Mouse (Mus musculus): Measurements from ENCODE around the gene Bmpr1b. TPM values are rescaled to one million over a fixed set of nuclear protein-coding genes. Genes with fewer than 3 reads are reported as not detected.
A peak's percentile ranks its signal among the peaks of the same experiment; 100 is the strongest.

The Bmpr1b gene
- total RNA-seq, 4 experiments from 2014 or later = 0.49 to 1.2 (median 1.1) TPM

DNA sequence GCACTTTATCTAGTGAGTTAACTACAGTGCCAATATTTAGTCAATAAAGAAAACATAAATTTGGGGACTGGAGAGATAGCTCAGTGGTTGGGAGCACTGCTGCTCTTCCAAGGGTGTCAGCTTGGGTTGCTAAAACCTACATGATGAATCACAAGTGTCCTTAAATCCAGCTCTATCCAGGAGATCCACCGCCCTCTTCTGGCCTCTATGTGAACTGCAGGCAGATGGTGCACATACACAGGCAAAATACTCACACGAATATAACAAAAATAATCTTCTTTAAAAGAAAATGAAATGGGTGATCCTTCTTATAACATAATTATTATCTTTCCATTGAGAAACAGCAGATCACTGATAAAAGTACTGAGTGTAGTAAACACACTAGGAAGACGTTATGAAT, 268.9 kb downstream of the Bmpr1b start:
- no peak for DNase-seq

DNA sequence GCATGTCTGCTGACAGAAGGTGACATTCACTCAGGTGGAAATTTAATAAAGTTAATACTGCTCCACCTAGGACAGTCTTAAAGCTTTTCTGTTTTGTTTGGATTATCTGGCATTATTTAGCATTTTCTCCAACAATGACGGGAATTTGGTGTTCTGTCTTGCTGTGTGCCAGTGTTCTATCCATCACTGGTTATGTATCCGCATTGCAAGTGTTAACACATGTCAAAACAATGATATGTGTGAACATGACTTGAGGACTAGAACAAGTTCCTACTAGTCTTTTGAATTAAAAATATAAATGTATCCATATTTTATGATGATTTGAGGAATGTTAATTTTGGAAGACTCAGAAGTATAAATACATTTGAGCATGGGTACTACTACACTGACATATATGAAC, 269.7 kb downstream of the Bmpr1b start:
- DNase-seq = no peak

DNA sequence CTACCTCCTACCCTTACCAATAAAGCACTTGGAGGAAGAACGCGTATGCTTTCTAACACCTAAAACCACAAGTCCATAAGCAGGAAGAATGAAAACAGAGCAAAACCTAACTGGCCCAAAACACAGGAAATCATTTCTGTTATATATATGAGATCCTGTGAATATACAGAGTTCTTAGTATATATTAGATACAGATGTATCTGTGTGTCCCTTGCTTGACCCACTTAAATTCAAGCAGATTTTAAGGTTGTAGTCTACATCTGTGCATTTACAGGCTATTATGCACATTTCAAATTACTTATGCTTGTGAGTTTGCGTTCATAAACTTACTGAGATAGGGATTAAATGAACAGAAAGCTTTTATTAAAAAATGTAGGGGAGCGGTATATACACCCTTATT, 271.5 kb downstream of the Bmpr1b start:
- DNase-seq = no peak

DNA sequence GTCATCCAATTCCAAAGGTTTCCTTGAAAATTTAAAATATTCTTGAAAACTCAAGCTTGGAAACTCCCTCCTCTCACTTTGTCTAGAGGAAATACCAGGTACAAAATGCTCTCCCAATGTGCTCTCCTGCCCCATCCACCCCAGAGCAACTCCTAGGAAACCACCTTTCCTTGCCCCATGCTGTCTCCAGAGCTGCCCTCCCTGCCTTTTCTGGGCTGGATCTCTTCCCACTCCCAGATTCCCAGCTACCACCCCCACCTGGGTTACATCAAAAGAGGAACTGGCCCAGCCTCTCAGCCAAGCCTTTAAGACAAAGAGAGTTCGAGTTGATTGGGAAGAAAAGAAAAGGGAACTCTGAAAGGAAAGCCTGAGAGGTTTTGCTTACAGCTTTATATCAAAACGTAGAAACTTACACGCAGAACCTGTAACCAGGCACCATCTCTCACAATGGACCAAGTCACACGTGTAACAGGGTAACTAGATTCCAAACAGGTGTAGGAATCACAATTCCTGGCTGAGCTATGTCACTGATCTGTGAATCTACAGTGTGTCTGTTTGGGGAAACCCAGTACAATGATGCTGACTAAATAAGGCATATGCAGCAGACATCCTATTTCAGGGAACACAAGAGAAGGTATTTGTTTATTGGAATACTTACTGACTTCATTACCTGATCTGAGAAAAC, 272.2 kb downstream of the Bmpr1b start:
- no peak for DNase-seq

GRCm38 (mm10) chr3:141895096-141895495, 274.1 kb downstream of the Bmpr1b start:
- no peak for DNase-seq

DNA sequence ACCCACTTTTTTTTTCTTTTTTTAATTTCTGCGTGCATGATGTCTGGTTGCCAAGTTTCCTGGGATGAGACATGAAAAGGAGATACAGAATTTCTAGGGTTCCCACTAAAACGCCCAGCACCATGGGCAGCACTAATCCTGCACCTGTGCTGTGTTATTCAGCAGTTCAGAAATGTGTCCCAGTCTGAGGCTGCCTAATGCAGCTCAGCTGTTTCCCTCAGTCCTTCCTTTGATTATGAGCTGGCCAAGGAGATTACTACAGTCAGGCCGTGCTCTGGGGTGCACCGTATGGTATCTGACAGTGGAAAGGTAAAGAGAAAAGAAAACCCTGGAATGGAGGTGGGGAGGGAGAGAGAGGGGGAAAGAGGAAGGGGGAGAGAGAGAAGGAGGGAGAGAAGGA, 278.6 kb downstream of the Bmpr1b start:
- DNase-seq = no peak

- DNase-seq = no peak
These were observed 281.6 kb downstream of the Bmpr1b start for GRCm38 (mm10) chr3:141887476-141888274.

GRCm38 (mm10) chr3:141884190-141884589, 285.0 kb downstream of the Bmpr1b start:
- no peak for DNase-seq

- DNase-seq = peak; percentile 20
These were observed 286.7 kb downstream of the Bmpr1b start for GRCm38 (mm10) chr3:141882496-141882895.

GRCm38 (mm10) chr3:141872337-141873042, 296.7 kb downstream of the Bmpr1b start:
- DNase-seq = no peak

GRCm38 (mm10) chr3:141871805-141872204, 297.4 kb downstream of the Bmpr1b start:
- no peak for DNase-seq

DNA sequence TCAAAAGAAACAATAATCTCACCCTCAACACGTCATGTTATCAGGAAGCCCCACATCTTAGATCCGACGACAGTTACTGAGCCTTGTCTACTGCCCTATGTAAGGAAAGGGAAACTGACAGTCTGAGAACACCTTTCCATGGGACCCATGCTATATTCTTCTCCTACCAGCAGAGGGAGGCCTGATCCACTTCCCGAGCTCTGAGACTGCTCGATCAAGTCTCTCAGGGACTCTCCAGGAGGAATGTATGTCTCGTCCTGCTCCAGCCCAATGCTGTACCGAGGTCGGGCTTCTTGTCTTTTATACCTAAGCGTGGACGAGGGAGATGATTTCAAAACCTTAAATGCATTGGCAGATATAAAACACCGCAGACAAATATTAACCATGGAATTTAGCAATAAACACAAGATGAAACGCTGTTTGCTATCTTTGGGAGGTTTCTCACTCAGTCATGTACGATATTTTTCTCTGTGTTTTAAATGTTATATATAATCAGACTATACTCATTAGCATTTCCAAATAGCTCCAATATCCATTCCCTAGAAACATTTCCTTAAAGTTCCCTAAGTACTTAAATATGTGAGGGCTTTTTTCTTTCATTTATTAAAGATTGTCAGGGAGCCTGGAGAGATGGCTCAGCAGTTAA, 306.3 kb downstream of the Bmpr1b start:
- peak; percentile 17 for DNase-seq

- DNase-seq = no peak
These were observed 312.1 kb downstream of the Bmpr1b start for GRCm38 (mm10) chr3:141857123-141857522.

GRCm38 (mm10) chr3:141854339-141854738, 314.9 kb downstream of the Bmpr1b start:
- peak; percentile 26 for DNase-seq

DNA sequence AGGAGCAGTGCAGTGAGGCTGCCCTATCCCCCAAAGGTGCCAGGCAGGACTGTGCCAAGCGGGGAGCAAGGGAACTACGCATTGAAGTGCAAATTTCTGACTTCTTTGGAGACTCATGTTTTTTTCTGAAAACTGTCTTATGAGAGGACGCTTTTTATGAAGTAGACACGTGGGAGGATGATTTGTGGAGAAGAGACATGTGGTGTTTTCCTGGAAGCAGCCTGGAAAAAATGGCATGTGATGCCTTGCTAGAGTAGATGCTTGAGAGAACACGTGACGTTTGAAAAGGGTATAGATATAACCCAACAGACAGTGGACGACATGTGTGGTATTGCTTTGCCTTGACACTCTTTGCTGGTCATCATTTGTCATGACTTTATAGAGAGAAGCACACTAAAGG, 319.1 kb downstream of the Bmpr1b start:
- DNase-seq = no peak

DNA sequence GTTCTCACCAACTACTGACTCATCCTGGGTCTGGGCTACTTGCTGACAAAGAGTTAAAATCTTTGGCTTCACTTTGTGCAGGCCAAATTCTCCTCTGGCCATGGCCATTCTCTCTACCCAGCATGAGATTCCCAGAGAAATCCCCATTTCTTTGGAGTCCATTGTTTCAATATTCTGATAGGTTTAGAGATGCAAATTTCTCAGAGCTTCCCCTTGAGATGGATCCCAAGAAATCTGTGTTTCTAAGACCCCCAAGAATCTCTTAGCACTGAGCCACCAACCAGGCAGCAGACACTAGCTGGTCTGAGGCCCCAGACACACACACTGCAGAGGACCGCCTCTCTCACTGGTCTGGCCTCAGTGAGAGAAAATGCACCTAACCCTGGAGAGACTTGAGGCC, 320.0 kb downstream of the Bmpr1b start:
- no peak for DNase-seq

DNA sequence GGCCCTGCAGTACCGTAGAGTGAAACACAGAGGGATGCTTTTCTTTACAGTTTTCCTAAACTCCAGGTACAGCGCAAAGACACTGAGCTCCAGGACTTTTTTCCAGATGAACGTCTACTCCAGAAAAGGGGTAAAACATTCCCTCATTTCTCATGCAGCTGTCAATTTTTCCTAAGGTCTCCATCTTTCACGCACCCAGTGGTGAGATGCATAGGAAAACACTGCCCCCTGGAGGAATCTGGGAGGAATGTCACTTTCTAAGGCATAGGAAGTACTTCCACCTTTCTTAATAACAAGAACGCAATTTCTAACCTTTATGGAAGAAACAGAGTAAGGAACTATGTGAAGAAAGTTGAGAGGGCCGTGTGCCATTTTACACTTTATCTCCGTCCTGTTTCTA, 330.4 kb downstream of the Bmpr1b start:
- no peak for DNase-seq

- DNase-seq = no peak
These were observed 338.1 kb downstream of the Bmpr1b start for GRCm38 (mm10) chr3:141831135-141831534.

DNA sequence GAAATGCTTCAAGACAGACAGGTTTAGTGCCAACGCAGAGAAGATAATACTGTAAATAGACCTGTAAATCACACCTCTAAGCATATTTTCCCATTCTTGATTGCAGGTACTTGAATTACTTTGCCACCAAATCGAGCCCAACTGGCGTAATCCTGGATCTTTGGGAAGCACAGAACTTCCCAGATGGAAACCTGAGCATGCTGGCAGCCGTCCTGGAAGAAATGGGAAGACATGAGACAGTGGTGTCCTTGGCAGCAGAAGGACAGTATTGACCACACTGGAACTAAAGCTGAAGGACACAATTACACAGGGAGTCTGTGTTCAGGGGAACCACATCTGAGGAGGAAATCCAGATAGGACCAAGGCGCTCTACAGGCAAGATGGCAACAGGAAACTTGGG, 340.9 kb downstream of the Bmpr1b start:
- no peak for DNase-seq

- peak; percentile 18 for DNase-seq
These were observed 349.8 kb downstream of the Bmpr1b start for GRCm38 (mm10) chr3:141819331-141819941.

DNA sequence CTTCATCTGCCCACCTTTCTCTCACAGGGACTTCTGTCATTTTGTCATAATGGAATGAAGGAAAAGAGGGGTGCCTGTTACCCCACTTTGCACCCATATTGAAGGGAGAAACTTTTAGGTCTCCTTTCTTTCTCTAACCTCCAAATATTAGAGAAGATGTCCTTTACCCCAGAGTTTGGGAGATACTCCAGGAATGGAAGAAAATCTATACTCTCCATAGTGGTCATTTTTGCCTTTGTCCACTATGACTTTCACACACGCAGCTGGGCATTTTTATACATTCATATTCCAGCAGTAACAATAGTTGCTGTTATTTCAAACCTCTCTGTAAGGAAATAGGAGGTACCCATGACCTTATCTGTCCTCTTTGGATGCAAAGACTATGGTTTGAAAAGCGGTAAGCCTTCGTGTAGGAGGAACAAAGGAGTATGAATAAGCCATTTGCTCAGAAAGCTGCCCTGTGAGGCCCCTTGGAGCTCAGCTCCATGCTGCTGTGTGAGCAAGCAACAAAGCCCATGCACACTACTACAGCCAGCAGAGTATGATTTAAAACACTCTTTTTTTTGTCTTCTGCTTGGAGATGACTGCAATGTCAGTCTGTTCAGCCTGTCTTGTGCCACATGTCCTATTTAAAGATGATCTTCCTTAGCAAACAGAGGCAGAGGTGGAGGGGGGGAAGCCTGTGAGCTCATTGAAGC, 350.5 kb downstream of the Bmpr1b start:
- DNase-seq = no peak

- no peak for DNase-seq
These were observed 354.4 kb downstream of the Bmpr1b start for GRCm38 (mm10) chr3:141814776-141815175.

All from adrenal gland, adult 8-10 months (tissue).